Mouse (Mus musculus): ENCODE measurements around the gene Cars2. TPM values are rescaled to one million over a fixed set of nuclear protein-coding genes. Genes with fewer than 3 reads are reported as not detected.
"Not testable (repeated sequence)": the region's sequence is repeated elsewhere in the genome, so short reads cannot be mapped to it uniquely, and the experiment has no call there.

The Cars2 gene
- total RNA-seq, 2 experiments from 2014 or later: 35.1 to 35.9 TPM

DNA sequence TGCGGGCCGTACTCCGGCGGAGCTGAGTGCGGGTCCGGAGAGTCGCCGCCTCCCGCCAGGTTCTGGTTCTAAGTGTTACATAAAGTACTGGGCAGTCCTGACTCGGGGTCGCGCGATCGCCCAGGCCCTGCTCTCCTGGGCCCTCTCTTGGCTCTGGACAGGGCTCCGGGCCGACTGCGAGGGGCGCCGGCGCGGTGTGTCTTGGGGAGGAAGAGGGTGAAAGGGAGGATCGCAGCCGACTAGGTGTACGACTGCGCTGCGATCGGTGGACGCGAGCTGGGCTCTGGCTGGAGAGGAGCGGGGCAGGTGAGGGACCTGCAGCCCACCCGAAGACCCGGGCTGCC, 6.8 kb upstream of the Cars2 start:
- no peak for DNase-seq
- intact Hi-C loops (cut with DNase I): loop anchor here (2.0 to 10.0 kb wide), 5 partner anchors 60 to 1340 kb away; partner anchors contain the start of genes Ankrd10 and Naxd

DNA sequence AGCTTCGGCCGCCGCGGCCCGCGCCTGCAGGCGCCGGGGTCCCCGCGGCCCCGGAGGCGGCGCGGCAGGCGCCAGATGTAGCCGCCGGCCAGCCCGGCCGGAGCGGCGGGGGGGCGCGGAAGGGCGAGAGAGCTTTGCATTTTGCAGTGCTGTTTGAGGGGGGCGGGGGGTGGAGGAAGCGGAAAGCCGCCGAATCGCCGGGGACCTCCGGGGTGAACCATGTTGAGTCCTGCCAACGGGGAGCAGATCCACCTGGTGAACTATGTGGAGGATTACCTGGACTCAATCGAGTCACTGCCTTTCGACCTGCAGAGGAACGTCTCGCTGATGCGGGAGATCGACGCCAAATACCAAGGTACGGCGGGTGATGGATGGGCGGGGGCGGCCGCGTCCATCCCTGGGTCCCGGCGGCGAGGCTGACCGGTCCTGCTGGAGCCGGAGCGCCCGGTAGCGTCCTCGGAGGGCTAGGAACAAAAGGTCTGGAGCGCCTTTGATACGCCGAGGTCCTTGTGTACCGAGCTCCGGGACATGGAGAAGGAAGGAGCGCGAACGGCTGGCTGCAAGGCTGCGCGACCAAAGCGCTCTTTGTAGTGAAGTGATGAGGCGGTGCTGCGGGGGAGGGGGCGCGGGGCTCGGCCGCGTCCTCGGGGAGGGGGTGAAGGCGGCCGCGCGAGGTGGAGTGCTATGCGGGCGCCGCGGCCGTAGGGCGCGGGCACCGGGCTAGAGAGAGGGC, 6.3 kb upstream of the Cars2 start:
- DNase-seq: peak; percentile 56 to 65
- intact Hi-C loops (cut with DNase I): loop anchor here (2.0 to 10.0 kb wide), 5 partner anchors 60 to 1340 kb away; partner anchors contain the start of genes Ankrd10 and Naxd

DNA sequence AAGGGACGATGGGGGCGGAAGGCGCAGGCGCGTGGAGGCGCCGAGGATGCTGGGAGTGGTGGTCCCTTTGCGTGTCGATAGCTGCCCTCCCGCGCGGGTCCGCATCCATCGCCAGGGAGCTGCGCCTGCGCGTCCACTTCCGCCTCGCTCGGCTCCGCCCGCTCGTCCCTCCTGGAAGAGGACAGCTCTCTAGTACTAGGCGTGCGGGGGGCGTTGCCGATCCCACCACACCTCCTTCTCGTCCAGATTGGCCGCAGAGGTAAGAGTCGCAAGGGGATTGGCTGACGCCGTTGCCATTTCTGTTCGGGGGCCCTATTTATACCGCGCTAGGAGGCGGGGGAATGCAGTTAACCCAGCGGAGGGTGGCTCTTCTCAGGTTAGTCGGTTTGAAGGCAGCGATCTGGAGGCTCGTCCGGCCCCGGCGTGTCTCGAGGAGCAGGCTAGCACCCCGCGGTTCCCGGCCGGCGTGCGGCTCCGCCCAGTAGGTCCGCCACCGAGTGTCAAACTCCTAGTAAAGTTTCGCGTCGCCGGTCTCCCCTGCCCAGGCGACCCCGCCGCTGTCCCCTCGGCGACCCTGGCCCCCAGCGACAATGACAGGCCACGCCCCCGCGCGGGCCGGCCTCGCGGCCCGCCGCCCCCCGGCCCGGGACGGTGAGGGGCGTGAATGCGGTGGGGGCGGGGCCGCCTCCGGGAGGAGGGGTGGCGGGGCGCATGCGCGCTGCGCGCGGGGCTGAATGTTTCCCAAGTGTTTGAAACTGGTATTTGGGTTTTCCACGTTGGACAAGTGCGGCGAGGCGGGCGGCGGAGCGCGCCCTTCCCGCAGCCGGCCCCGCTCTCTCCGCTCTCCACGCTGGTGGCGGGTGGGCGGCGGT, 5.4 kb upstream of the Cars2 start:
- intact Hi-C loops (cut with DNase I): loop anchor here (2.0 to 10.0 kb wide), 5 partner anchors 59 to 1341 kb away; partner anchors contain the start of genes Ankrd10 and Naxd
- peak; percentile 99 for DNase-seq

DNA sequence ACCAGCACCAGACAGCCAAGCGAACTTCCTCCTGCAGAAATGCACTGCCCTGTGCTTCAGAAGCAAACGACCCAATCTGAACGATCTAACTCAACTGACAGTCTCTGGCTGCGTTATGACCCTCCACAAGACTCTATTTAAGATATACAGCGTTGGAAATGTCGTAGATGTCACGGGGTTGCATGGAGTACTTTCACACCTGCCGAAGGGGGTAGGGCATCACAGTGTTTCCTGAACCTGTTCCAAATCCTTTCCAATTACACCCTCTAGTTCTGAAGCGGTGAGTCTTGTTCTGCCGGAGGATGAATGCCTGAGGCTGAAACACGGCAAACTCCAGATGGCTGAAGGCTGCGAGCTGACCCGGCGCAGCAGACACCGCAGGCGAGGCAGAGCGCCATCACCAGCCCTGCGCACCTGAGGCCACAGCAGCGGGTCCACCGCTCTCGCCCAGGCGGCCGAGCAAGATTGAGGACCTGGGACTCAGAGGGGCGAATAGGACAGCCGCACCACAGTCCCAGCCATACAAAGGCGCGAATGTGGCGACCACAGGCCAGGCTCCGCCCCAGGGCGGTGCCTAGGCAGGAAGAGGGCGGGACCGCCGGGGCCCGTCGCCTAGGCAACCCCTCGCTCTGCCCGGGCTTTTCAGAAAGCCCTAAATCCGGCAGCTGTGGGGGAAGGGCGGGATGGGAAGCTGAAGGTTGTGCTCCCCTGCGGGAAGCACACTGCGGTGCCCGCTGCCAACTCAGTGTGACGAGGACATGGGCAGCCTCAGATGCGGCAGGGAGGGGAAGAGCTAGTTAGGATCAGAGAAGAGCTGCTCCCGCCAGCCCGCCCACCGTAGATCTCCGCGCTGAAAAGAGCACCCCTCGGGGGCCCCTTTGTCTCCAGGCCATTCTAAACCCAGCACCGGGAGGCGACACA, 4.5 kb upstream of the Cars2 start, which contains the start of gene Ing1:
Gene Ing1, plus strand, starts transcription at position 773 of the 921 bp plus-strand sequence.
- peak; percentile 95 to 96 for DNase-seq
- intact Hi-C loops (cut with DNase I): loop anchor here (5.0 to 10.0 kb wide), 4 partner anchors 58 to 1342 kb away; partner anchors contain the start of gene Naxd

DNA sequence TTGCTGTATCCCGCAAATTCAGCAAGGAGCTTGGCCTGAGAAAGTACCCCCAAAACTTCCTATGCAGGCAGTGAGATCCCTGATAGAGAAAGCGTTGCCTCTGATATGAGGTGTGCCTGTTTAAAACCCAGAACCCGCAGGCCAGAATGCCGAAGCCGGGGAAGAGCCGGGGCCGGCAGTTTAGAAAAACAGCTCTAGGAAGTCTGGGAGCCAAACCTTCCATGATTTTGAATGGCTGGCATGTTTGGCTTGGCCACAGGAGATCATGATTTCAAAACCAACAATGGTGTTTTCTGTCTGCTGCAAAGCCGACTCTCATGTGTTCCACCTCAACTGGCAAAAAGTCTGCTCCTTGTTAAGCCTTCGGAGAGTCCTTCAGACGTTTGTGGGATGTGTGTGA, 1.8 kb upstream of the Cars2 start:
- intact Hi-C loops (cut with DNase I): loop anchor here (10.0 kb wide), 2 partner anchors 222 to 278 kb away; no protein-coding TSS in a partner anchor
- no peak for DNase-seq

DNA sequence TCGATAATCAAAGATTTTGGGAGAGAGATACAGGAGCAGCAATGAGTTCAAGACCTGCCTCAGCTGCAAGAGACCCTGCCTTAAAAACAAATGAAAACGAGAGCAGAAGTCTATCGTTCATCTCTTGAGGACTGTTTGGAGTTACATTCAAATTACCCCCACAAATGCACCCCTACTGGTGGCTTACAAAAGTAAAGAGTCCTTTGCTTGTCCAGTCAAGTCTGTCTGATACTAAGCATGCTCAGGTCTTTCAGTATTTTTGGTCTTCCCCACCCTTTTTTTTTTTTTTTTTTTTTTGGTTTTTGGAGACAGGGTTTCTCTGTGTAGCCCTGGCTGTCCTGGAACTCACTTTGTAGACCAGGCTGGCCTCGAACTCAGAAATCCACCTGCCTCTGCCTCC, 914 bp upstream of the Cars2 start:
- intact Hi-C loops (cut with DNase I): loop anchor here (10.0 kb wide), 2 partner anchors 223 to 277 kb away; no protein-coding TSS in a partner anchor
- DNase-seq: not testable (repeated sequence)

DNA sequence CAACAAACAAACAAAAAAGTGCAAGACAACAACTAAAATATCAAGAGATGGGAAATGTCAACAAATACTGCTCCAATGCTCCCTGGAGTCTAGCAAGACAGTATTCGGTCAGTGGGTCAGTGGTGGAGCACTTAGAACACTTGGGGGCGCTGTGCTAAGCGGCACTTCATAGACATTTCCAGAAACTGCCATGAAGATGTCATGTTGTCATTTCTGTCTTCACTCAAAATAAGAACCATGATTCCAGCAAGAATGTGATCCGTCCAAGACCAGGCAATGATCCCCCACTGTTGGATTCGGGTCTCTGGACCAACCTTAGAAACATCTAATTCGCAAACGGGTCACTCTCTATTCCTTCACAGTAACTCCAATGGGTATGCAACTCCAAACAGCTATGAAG, 877 bp downstream of the Cars2 start:
- DNase-seq: peak; percentile 37 to 68
- intact Hi-C loops (cut with DNase I): loop anchor here (2.0 to 10.0 kb wide), 4 partner anchors 53 to 275 kb away; partner anchors contain the start of gene 1700016D06Rik

DNA sequence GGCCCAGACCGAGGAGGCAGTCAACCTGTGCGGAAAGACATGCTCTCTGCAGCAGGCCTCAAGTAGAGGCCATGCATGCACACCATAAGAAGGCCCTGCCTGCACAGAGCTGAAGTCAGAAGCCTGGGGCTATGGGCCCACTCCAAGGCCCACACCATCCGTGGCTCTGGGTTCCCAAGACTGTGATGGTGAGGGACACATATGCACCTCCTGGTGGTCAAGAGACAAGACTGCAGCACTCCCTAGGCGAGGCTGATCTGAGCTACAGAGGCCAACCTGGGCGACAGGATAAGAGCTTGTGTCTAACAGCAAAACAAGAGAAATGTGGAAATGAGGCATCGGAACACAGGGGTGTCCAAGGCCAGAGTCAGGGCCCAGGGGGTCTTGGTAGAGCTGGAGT, 3.5 kb downstream of the Cars2 start:
- DNase-seq: no peak
- intact Hi-C loops (cut with DNase I): loop anchor here (5.0 kb wide), 1 partner anchor 55 kb away; no protein-coding TSS in a partner anchor

DNA sequence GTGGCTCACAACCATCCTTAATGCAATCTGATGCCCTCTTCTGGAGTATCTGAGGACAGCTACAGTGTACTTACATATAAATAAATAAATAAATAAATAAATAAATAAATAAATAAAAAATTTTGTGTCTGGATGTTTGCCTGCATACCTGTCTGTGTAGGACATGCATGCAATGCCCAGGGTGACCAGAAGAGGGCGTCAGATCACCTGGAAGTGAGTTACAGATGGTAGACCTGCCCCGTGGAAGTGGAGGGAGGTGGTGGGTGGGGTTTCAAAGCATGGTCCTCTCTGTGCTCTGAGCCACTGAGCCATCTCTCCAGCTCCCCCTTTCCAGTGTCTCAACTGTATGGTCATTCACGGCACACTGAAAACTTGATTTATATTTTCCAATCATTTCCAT, 6.2 kb downstream of the Cars2 start:
- DNase-seq: peak; percentile 31 to 65
- intact Hi-C loops (cut with DNase I): loop anchor here (1.0 kb wide), 1 partner anchor 155 kb away; no protein-coding TSS in a partner anchor

DNA sequence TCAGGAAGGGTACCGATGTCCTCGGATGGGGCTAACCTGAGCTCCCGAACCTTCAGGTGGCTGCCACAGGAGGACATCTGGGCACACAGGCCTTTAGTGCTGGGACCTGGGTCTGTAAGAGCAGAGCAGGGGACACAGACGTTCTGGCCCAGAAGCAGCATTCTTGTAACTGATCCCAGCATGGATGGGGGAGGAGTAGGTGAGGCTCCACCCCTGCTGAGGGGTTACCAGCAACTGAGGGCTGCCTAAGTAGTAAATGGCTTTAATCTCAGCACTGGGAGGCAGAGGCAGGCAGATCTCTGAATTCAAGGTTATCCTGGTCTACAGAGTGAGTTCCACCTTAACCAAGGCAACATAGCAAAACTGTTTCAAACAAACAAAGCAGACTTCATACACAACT, 7.7 kb downstream of the Cars2 start:
- intact Hi-C loops (cut with DNase I): no loop called here
- no peak for DNase-seq

DNA sequence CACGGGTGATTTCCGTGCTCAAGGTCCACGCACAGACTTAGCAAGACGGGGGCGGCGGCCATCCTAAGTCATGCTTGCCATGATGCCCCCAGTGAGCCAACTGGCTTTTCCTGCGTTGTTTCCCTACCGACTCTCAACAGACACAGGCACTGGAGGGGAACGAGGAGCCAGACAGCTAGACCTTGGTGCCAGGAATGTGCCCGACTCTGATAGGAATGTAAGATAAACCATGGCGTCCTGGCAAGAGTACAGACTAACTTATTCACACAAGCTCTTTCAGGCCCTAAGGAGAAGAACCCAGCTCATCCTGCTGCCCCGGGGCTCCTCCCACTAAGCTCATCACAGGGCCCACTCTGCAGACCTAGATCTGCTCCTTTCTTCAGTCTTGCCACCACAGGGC, 8.6 kb downstream of the Cars2 start:
- intact Hi-C loops (cut with DNase I): no loop called here
- peak; percentile 37 to 50 for DNase-seq

DNA sequence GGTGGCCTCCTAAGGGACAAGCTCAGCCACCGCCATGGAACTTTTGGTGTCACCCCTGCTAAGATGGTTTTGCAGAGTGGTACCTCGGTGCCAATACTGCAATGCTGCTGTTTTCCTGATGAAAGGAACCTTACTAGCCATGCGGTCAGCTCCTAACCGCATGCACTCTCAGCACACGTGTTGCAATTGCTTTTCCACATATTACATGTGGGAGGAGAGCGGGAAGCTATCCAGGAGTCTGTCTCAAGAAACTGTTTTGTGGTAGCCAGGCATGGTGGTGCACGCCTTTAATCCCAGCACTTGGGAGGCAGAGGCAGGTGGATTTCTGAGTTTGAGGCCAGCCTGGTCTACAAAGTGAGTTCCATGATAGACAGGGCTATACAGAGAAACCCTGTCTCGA, 10.4 kb downstream of the Cars2 start:
- intact Hi-C loops (cut with DNase I): no loop called here

DNA sequence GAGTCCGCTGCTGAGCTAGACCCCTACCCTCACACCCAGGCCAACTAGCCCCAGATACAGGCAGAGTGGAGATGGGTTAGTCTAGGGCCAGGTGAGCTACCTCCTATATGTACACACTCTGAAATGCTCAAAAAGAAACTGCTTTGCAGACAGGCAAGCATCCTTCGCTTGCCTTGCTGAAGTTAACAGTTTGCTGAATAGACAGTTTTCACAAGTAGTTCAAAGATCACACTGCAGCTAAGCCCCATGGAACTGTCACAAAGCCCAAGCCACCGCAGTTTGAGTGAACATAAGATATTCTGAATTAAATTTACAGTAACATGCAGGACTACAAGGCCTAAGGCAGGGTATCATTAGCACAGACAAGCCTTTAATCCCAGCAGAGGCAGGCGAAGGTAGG, 11.5 kb downstream of the Cars2 start:
- no peak for DNase-seq
- intact Hi-C loops (cut with DNase I): no loop called here

More for the DNA sequence above, 10.4 kb downstream of the Cars2 start:
- no peak for DNase-seq

DNA sequence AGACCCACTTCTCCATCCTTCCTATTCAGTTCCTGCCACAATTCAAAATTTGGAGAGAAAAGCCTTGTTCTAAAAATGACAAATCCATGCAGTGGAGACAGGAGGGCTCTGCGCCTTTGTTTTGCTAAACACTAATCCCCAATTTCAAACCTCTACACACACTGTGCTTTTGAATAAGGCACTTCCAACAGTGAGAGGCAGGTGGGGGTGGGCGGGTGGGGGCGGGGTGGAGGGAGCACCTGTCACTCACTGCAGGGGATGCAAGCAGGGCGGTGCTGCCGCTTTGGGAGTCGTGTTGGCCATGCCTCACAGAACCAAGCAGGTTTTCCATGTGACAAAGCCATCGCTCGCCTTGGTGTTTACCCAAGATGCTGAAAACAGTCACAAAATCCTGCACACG, 16.1 kb downstream of the Cars2 start:
- intact Hi-C loops (cut with DNase I): no loop called here
- DNase-seq: no peak

DNA sequence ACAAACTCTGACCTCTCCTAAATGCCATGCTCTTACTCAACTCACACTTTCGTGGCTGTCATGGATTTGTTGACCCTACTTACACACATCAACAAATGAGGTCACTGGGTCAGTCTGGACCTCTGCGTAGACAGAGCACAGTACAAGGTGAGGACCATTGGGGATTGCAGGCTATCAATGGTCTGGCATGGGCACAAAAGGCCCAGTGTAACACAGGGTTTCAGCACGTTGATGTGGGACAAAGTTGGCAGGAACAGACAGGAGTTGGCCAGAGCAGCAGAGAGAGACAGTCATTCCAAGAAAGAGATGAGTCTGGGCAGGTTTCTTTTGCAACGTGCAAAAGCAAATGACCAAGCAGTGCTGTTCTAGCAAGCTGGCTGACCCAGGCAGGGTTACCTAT, 19.7 kb downstream of the Cars2 start:
- intact Hi-C loops (cut with DNase I): no loop called here
- no peak for DNase-seq

DNA sequence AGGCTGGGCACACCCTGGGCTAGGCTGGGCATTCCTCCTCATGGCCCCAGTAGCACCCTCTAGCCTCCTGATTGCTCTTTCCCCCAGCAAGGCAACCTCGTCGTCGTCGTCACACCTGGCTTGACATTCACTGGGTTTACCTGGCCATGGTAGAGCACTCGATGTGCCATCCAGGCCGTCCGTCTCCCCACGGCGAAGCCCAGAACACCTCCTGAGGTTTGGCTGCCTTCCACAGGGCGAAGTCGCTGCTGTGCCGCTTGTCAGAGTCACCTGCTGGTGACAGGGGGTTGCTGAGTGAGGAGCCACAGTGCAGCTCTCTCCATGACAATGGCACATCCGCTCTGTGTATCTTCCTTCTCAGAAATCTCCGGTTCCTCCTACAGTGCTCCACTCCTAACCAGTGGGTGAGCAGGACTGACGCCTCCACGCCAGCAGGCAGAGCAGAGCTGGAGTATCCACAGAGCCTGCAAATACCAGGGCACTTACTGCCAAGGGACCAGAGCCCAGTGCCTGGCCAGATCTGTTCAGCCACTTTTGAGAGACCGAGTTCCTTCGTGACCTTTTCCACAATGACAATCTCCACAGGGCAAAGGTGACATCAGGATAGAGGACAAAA, 20.3 kb downstream of the Cars2 start:
- DNase-seq: peak in 1 of 2 experiments; percentile 19

DNA sequence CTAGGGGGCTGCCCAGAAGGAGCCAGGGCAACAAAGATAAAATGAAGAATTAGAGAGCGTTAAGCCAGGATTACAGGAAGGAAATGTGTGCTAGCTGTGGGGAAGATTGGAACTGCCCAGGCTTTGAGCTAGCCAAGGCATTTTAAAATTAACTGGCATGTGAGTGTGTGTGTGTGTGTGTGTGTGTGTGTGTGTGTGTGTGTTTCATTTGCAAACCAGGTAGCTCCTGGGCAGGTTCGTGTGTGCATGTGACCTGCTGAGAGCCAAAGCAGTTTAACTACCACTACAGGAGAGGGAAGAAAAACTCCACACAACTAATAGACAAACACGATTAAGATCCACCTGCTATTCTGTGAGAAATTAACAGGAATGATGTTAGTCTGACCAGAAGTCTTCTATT, 27.3 kb downstream of the Cars2 start:
- intact Hi-C loops (cut with DNase I): no loop called here
- DNase-seq: no peak

More for the DNA sequence above, 20.3 kb downstream of the Cars2 start:
- intact Hi-C loops (cut with DNase I): no loop called here

DNA sequence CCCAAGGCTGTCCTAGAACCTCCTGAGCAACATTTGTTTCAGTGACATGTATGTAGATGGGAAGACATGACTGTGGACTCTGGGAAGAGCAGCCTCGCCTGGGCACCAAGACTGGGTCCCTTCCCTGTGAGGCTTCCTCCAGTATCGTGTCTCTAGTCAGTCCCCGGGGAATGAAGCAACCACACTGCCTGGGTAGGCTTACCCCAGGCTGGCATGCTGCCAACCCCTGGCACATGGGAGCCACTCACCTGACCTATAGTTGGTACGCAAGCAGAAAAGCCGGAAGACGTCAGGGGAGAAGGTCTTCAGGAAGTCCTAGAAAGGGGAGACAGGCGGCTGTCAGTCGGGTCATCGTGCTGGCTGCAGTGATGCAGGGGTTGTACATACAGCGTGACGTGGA, 31.9 kb downstream of the Cars2 start:
- no peak for DNase-seq
- intact Hi-C loops (cut with DNase I): no loop called here

DNA sequence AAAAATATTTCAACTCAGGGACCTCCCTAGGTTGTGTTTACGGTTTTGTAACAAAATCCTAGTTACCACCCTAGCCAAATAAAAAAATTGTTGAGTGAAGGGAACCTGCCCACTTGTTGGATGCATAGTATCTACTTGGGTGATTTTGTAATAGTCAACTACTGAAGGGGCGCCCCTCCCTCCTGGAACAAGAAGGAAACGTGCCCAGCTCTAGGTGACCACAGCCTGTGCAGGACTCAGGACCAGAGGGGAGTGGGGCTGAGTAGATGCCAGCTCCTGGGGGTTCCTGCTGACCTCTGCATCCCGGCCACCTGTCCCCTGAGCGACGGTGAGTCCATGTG, 32.6 kb downstream of the Cars2 start:
- intact Hi-C loops (cut with DNase I): no loop called here
- DNase-seq: no peak

All from heart, postnatal 10 days (tissue).